Mouse (Mus musculus): ENCODE measurements around the gene Frs2.

DNA sequence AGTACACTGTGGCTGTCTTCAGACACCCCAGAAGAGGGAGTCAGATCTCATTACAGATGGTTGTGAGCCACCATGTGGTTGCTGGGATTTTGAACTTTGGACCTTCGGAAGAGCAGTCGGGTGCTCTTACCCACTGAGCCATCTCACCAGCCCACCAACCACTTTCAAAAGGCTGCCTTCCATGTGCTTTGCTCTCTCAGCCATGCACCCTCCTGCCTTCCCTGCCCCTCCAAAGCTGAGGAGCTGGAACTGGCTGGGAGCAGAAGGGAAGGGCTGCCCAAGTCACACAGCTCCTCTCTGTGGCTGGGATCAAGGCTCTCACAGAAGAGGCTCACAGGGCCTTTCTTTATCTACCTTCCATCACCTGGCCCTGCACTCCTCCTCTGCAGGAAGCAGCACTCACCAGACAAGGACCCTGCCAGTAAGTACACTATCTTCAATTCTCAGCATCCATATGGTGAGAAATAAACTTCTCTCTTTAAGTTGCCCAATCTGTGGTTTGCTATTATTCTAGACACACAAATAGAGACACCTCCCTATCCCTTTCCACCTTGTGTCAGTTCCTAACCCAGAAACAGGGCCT lies 51.1 kb downstream of the Frs2 start:
- TF ChIP-seq CTCF (IDR thresholded peaks at IDR 0.05; ENCODE audit: control insufficient read depth, insufficient read depth, low read length) (no peak), POLR2A (IDR thresholded peaks at IDR 0.05; ENCODE audit: borderline replicate concordance, control insufficient read depth, low read depth, low read length) (no peak)
